Mouse (Mus musculus) heart, adult 2 months (tissue): ENCODE data around the gene Trir.

Experiments used
- CTCF ChIP-seq: fragments of 200-600 bp; IDR thresholded peaks from 2 replicates; pipeline ENCODE4 v1.8.1; 2022; ENCODE audit warnings: antibody characterized with exemption, mild to moderate bottlenecking, moderate library complexity
- EP300 ChIP-seq: fragments of 200-500 bp; IDR thresholded peaks from 2 replicates; pipeline ENCODE4 v1.6.1; 2011; ENCODE audit warnings: low read depth, low read length, control low read depth; ENCODE audit not compliant: insufficient read depth
- POLR2A ChIP-seq: fragments of 200-500 bp; IDR thresholded peaks from 2 replicates; pipeline ENCODE4 v1.6.1; 2011; ENCODE audit warnings: mild to moderate bottlenecking, low read depth, low read length, control low read depth; ENCODE audit not compliant: insufficient read depth

DNA sequence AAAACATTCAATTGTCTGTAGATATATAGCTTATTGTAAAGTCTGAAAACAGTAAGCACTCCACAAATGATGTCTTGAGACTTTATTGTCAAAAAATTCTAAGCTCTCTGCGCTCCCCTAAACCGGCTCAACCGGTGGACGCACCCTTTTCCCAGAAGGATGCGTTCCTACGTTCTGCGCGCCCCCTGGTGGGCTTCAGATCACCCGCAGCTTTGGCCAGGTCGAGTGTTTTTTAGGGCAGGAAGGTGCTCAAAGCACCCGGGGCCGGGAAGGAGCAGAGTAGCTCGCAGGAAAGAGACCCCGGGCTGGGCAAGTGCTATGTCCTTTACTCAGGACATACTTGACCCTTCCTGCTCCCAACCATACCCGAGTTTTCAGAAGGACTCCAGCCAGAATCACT, 36.8 kb upstream of the Trir start:
- TF ChIP-seq POLR2A (no peak), CTCF (peak; percentile 67), EP300 (peak; percentile 89)
